8 mouse cellular contexts compared by ENCODE assay signal in the genomic region with DNA sequence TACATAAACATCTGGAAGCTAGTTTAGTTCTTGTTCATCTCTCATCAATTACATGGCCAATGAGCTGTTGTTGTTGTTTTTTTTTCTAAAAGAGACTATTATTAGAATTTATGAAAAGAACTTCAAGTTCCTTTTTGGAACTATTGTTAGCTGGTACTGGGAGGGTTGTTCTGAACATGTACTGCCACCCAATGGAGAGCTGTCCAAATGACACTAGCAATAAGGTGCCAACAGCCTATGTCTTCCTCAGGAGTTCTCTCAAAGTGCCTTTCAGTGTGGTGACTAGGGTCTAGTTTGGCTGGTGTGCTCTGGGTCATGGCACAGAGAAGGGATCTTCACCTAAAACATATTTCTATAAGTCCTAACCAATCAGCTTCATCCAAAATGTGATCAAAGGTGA.
DNase-seq lines count a peak whose midpoint lies in the region; ATAC-seq lines count a peak whose summit lies in the region.

No protein-coding gene starts in this region.

- ATAC-seq in granulocyte monocyte progenitor cell, adult 5-6 weeks (replicated peaks; ENCODE audit: poor library complexity, severe bottlenecking), result peak; percentile 81

- intact Hi-C loops in left cerebral cortex, postnatal 10 days (cut with DNase I), result loop anchor here (10.0 kb wide), 1 partner anchor 883 kb away; no protein-coding TSS in a partner anchor

- peak; percentile 17 to 33 for DNase-seq in heart, adult 18-20 months
- no peak for DNase-seq in heart, adult 9 months (ENCODE audit: low spot score in 2 of 2)
- DNase-seq in urinary bladder, postnatal 25 days (ENCODE audit: low spot score), result peak; percentile 9
- no peak for DNase-seq in urinary bladder, postnatal 10 days (ENCODE audit: low spot score)
- DNase-seq in left cerebral cortex, postnatal 10 days (ENCODE audit: extremely low spot score in 1 of 2, low spot score in 2 of 2), result peak; percentile 5 to 17
- DNase-seq in spleen, adult 12 weeks (ENCODE audit: low spot score), result no peak
- DNase-seq in cerebellum, adult 18-20 months, result no peak

Comparison
In these comparisons a context has a peak if more than half of its experiments do, and no peak if none do; other contexts are left out.
1. DNase-seq: peak in heart, adult 18-20 months (2 of 2), urinary bladder, postnatal 25 days (single experiment) and left cerebral cortex, postnatal 10 days (2 of 2); none in heart, adult 9 months (0 of 2), urinary bladder, postnatal 10 days (single experiment), spleen, adult 12 weeks (single experiment) and cerebellum, adult 18-20 months (0 of 2).